Mouse (Mus musculus): ENCODE data around the gene Vmn2r77.
"Not testable (repeated sequence)": the region's sequence is repeated elsewhere in the genome, so short reads cannot be mapped to it uniquely, and the experiment has no call there.

Vmn2r77 gene

GRCm38 (mm10) chr7:86794727-86795126 is at the start of gene Vmn2r77:
TSS of gene Vmn2r77 (plus strand) at chr7:86795027.
- no peak for DNase-seq (ENCODE audit: low spot score)

GRCm38 (mm10) chr7:86760751-86761150 is 34.1 kb upstream of the Vmn2r77 start:
- no peak for DNase-seq (ENCODE audit: low spot score)

GRCm38 (mm10) chr7:86764628-86765027 is 30.2 kb upstream of the Vmn2r77 start:
- DNase-seq (ENCODE audit: low spot score) = no peak

- no peak for DNase-seq (ENCODE audit: low spot score)
Measured at GRCm38 (mm10) chr7:86771621-86772020, 23.2 kb upstream of the Vmn2r77 start.

- DNase-seq (ENCODE audit: low spot score) = no peak
Measured at GRCm38 (mm10) chr7:86775617-86776325, 19.1 kb upstream of the Vmn2r77 start, which contains the start of gene Folh1. TSS of gene Folh1 (minus strand) at chr7:86775943.

GRCm38 (mm10) chr7:86815241-86815640 is 20.4 kb downstream of the Vmn2r77 start:
- not testable (repeated sequence) for DNase-seq (ENCODE audit: low spot score)

GRCm38 (mm10) chr7:86815716-86816115 is 20.9 kb downstream of the Vmn2r77 start:
- DNase-seq (ENCODE audit: low spot score) = not testable (repeated sequence)

GRCm38 (mm10) chr7:86816466-86816865 is 21.6 kb downstream of the Vmn2r77 start:
- no peak for DNase-seq (ENCODE audit: low spot score)
